Mouse (Mus musculus): Measurements from ENCODE around the gene Cds1.

DNA sequence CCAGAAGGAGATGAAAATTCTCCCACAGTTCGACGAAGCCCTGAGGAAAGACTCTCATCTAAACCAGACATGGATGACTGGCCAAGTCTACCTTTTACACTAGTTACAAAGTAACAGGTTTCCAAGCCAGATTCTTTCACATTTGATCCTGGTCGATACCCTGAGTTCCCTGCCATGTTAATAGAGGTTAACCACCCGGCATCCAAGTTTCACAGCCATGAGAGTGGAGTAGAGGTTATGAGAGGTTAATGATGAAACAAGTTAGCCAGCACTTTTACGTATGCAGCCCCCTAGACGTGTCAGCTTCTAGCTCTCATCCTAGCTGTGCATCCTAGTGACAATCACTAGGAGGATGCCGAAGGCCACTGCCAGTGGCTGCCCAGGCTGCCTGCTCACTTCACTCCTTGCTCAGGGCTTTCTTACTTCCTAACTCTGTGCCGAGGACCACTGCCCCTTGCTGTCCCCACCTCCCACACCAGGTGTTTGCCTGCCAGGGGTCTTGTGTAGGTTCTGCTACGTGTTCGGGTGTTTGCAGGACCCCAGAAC is 94.0 kb downstream of the Cds1 start:
- no peak for TF ChIP-seq CTCF (IDR thresholded peaks at IDR 0.05)
- TF ChIP-seq EP300 (IDR thresholded peaks at IDR 0.05): no peak

Data from lung, postnatal 0 days (tissue).